Mouse (Mus musculus) ES-Bruce4 (cell line): ENCODE results near the gene Dab2ip. TPM values are rescaled to one million over a fixed set of nuclear protein-coding genes. Genes with fewer than 3 reads are reported as not detected.

Source experiments
- H3K27ac ChIP-seq: 2 replicates; pipeline ENCODE4 v1.5.1; 2012; ENCODE audit warnings: low read length, inconsistent platforms; ENCODE audit not compliant: insufficient read depth
- H3K27me3 ChIP-seq: 2 replicates; pipeline ENCODE4 v1.6.1; 2012; ENCODE audit warnings: mild to moderate bottlenecking, low read length, inconsistent platforms; ENCODE audit not compliant: control insufficient read depth, poor library complexity, insufficient read depth, severe bottlenecking
- H3K36me3 ChIP-seq: 2 replicates; pipeline ENCODE4 v1.6.1; 2012; ENCODE audit warnings: inconsistent platforms, mild to moderate bottlenecking, low read length, moderate library complexity; ENCODE audit not compliant: control insufficient read depth, poor library complexity, insufficient read depth, severe bottlenecking
- H3K4me1 ChIP-seq: one replicate; pipeline ENCODE4 v1.8.1; 2011; ENCODE audit warnings: low read length; ENCODE audit not compliant: control insufficient read depth, insufficient read depth
- H3K4me3 ChIP-seq: 2 replicates; pipeline ENCODE4 v1.5.1; 2011; ENCODE audit warnings: low read depth, mild to moderate bottlenecking, low read length
- H3K9ac ChIP-seq: 2 replicates; pipeline ENCODE4 v1.6.1; 2012; ENCODE audit warnings: low read depth, mild to moderate bottlenecking, inconsistent platforms; ENCODE audit not compliant: poor library complexity, severe bottlenecking
- H3K9me3 ChIP-seq: replicated peaks from 2 replicates; pipeline ENCODE4 v1.6.1; 2012; ENCODE audit warnings: mild to moderate bottlenecking, low read length, inconsistent platforms; ENCODE audit not compliant: control insufficient read depth, poor library complexity, insufficient read depth, severe bottlenecking
- CTCF ChIP-seq: IDR thresholded peaks from one replicate; pipeline ENCODE4 v1.8.1; 2011; ENCODE audit warnings: low read depth, low read length
- EP300 ChIP-seq: IDR thresholded peaks from 2 replicates; pipeline ENCODE4 v1.6.1; 2011; ENCODE audit warnings: low read depth, low read length; ENCODE audit not compliant: insufficient read depth
- POLR2A ChIP-seq: IDR thresholded peaks from one replicate; pipeline ENCODE4 v1.8.1; 2011; ENCODE audit warnings: low read length; ENCODE audit not compliant: insufficient read depth
- polyA plus RNA-seq: library from polyadenylated mRNA; stranded (reverse); fragments of >200 nt; gene quantifications from 2 replicates; pipeline ENCODE4 v1.2.4, GENCODE M21; 2011; ENCODE audit warnings: low read depth; ENCODE audit not compliant: missing spikeins, insufficient read depth, insufficient read length

The Dab2ip gene
- polyA plus RNA-seq, 1 experiment: 29.4 TPM

GRCm38 (mm10) chr2:35739669-35740254 is 181.7 kb downstream of the Dab2ip start:
- H3K4me1 ChIP-seq: no peaks in the 10 kb centered on the region
- no peak overlapping the region for H3K4me3 ChIP-seq
- no peak overlapping the region for H3K27ac ChIP-seq
- no peaks in the 10 kb centered on the region for H3K27me3 ChIP-seq
- no peaks in the 10 kb centered on the region for H3K9me3 ChIP-seq
- no peak overlapping the region for H3K9ac ChIP-seq
- no peak for TF ChIP-seq POLR2A
- no peak for TF ChIP-seq EP300
- H3K36me3 ChIP-seq: no peaks in the 10 kb centered on the region

- H3K9me3 ChIP-seq: no peaks in the 10 kb centered on the region
- no peaks in the 10 kb centered on the region for H3K4me1 ChIP-seq
- no peaks in the 10 kb centered on the region for H3K27me3 ChIP-seq
- no peak for TF ChIP-seq POLR2A
- no peak for TF ChIP-seq EP300
- no peak overlapping the region for H3K4me3 ChIP-seq
- no peak overlapping the region for H3K9ac ChIP-seq
- H3K27ac ChIP-seq: no peak overlapping the region
- no peaks in the 10 kb centered on the region for H3K36me3 ChIP-seq
Observed at GRCm38 (mm10) chr2:35745876-35746275, 187.8 kb downstream of the Dab2ip start.

GRCm38 (mm10) chr2:35746638-35747037 is 188.6 kb downstream of the Dab2ip start:
- no peak overlapping the region for H3K4me3 ChIP-seq
- no peaks in the 10 kb centered on the region for H3K36me3 ChIP-seq
- no peaks in the 10 kb centered on the region for H3K9me3 ChIP-seq
- no peak overlapping the region for H3K9ac ChIP-seq
- no peak overlapping the region for H3K27ac ChIP-seq
- no peaks in the 10 kb centered on the region for H3K4me1 ChIP-seq
- no peaks in the 10 kb centered on the region for H3K27me3 ChIP-seq
- TF ChIP-seq POLR2A (no peak), EP300 (no peak), CTCF (no peak)

GRCm38 (mm10) chr2:35747371-35748035 is 189.4 kb downstream of the Dab2ip start:
- no peak for TF ChIP-seq POLR2A
- TF ChIP-seq CTCF: no peak
- no peak for TF ChIP-seq EP300
- Histone ChIP-seq H3K27me3 (no peaks in the 10 kb centered on the region), H3K4me3 (no peak overlapping the region), H3K36me3 (no peaks in the 10 kb centered on the region), H3K27ac (no peak overlapping the region), H3K9me3 (no peaks in the 10 kb centered on the region), H3K4me1 (no peaks in the 10 kb centered on the region), H3K9ac (no peak overlapping the region)

- Histone ChIP-seq H3K4me3 (no peak overlapping the region), H3K27ac (no peak overlapping the region), H3K9ac (no peak overlapping the region), H3K36me3 (no peaks in the 10 kb centered on the region), H3K9me3 (no peaks in the 10 kb centered on the region), H3K4me1 (no peaks in the 10 kb centered on the region), H3K27me3 (no peaks in the 10 kb centered on the region)
- no peak for TF ChIP-seq EP300
- TF ChIP-seq CTCF: no peak
- no peak for TF ChIP-seq POLR2A
Observed at GRCm38 (mm10) chr2:35750533-35751141, 192.6 kb downstream of the Dab2ip start.
